Mouse (Mus musculus): Measurements from ENCODE around the gene Tenm2. TPM values are rescaled to one million over a fixed set of nuclear protein-coding genes. Genes with fewer than 3 reads are reported as not detected.

Gene Tenm2
- polyA plus RNA-seq, 1 experiment from 2014 or later = 1.2 TPM

DNA sequence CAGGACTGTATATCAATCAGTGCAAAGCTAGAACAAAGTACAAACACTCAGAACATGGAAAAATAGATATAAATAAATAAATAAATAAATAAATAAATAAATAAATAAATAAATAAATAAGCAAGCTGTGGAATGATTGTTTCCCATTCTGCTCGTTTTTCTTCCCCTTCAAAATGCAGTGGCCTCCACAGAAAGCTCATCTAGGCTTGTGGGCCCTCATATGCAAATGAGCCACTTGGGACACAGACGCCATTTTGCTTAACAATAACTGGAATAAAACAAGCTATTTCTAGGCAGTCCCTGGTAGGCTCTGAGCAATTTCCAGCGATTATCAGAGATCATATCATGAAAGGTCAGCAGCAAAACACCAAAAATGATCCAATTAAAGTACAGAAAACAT, 672.9 kb downstream of the Tenm2 start:
- Histone ChIP-seq H3K36me3 (no peaks in the 10 kb centered on the region), H3K4me3 (no peak overlapping the region), H3K27ac (replicated peaks) (no peak overlapping the region), H3K27me3 (replicated peaks) (no peaks in the 10 kb centered on the region), H3K4me1 (no peaks in the 10 kb centered on the region), H3K9me3 (no peaks in the 10 kb centered on the region), H3K9ac (no peak overlapping the region), H3K4me2 (no peak overlapping the region)
- WGBS = 69% methylated on average over 3 of the region's 3 CpGs
- no peak for ATAC-seq (ENCODE audit: extremely low read depth, insufficient number of reproducible peaks, low FRiP score, low TSS enrichment)

DNA sequence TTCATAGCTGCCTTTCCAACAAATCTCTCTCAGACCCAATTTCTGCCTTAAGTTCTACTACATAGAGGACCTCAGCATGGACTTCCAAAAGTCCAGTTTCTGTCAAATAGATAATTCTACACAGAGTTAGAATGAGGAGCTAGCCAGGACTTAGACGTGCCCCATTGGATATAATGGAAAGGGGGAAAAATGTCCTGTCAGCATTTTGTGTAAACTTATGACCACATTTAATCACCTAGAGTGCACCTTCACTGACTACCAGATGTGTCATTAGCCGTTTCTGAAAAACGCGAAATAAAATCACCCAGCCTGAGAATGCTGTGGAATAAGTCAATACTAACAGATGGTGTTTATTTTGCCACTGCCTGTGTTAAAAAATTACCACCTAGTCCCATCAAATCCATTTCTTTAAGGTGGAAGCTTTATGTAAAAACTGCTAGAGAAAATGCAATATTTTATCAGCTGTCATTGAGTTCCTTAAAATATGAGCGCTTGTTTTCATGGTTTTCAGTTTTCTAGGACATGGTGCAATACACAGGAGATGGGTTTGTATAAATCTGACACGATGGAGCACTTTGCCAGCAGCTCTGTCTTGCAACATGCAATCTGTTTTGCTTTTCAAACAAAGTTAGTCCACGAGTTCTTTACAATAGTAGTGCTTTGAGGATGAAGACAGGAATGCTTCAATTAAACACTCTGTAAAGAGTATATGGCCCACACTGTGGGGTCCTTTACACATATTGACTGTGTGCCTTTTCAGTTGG, 674.8 kb downstream of the Tenm2 start:
- 82% methylated on average over 7 of the region's 7 CpGs for WGBS
- no peaks in the 10 kb centered on the region for H3K27me3 ChIP-seq (replicated peaks)
- ATAC-seq (ENCODE audit: extremely low read depth, insufficient number of reproducible peaks, low FRiP score, low TSS enrichment) = no peak
- H3K9ac ChIP-seq = no peak overlapping the region
- H3K27ac ChIP-seq (replicated peaks) = no peak overlapping the region
- no peaks in the 10 kb centered on the region for H3K9me3 ChIP-seq
- H3K4me3 ChIP-seq = no peak overlapping the region
- H3K4me2 ChIP-seq = no peak overlapping the region
- H3K4me1 ChIP-seq = no peaks in the 10 kb centered on the region
- no peaks in the 10 kb centered on the region for H3K36me3 ChIP-seq

DNA sequence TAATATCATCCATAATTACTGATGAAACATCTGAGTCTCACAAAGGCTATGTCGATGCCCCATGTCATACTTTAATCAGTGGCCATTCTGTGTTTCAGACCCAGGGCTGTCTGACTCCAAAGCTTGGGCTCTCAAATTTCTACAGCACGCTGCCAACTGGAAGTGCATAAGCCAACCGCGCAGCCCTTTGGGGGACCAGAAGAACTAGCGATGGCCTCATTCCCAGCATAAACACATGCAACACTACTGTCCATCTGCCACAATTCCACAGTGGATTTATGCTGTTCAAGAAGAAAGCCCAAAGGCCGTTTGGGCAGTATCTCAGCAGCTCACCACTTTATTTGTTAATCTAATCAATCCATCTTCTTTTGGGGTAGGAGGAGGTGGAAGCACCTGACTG, 678.4 kb downstream of the Tenm2 start:
- no peak overlapping the region for H3K4me3 ChIP-seq
- H3K27me3 ChIP-seq (replicated peaks) = no peaks in the 10 kb centered on the region
- H3K27ac ChIP-seq (replicated peaks) = no peak overlapping the region
- H3K9ac ChIP-seq = no peak overlapping the region
- no peak for ATAC-seq (ENCODE audit: extremely low read depth, insufficient number of reproducible peaks, low FRiP score, low TSS enrichment)
- 84% methylated on average over 6 of the region's 6 CpGs for WGBS
- no peak overlapping the region for H3K4me2 ChIP-seq
- no peaks in the 10 kb centered on the region for H3K36me3 ChIP-seq
- H3K9me3 ChIP-seq = no peaks in the 10 kb centered on the region
- H3K4me1 ChIP-seq = no peaks in the 10 kb centered on the region

DNA sequence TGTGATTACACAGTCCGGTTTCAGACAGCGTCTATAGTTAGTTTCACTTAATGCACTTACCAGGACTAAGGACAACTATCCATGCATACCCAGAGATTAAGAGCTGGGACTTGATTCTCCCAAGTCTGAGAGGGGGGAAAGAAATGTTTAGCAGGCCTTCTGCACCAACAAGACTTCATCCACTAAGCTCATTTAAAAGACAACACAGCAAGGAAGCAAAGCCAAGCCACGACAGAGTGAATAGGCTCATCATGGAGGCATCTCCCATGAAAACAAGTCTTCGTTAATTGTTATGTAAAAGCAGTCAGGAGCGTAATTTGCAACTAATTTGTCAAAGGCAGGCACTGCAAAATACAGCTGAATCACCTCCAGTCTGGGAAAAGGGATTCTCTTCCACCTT, 682.5 kb downstream of the Tenm2 start:
- 73% methylated on average over 5 of the region's 5 CpGs for WGBS
- no peak overlapping the region for H3K27ac ChIP-seq (replicated peaks)
- H3K9me3 ChIP-seq = no peaks in the 10 kb centered on the region
- H3K4me1 ChIP-seq = peaks cover 11% of the 10 kb centered on the region; the same call in 1 of the 2 replicates
- no peak overlapping the region for H3K4me2 ChIP-seq
- no peak overlapping the region for H3K4me3 ChIP-seq
- no peaks in the 10 kb centered on the region for H3K27me3 ChIP-seq (replicated peaks)
- H3K9ac ChIP-seq = no peak overlapping the region
- no peaks in the 10 kb centered on the region for H3K36me3 ChIP-seq
- ATAC-seq (ENCODE audit: extremely low read depth, insufficient number of reproducible peaks, low FRiP score, low TSS enrichment) = no peak

DNA sequence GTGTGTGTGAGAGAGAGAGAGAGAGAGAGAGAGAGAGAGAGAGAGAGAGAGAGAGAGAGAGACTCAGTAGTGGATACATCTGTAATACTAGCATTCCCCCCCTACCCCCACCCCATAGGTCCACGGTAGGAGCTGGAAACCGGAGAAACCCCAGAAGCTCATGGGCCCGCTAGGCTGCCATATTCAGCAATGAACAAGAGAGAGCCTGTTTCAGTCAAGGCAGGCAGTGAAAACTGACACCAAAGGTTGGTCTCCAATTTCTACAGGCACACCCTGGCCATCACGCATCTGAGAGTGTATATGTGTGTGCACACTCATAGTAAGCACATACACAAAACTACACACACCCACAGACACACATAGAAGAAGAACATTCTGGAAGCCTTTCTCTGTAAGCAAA, 685.1 kb downstream of the Tenm2 start:
- Histone ChIP-seq H3K36me3 (no peaks in the 10 kb centered on the region), H3K27ac (replicated peaks) (no peak overlapping the region), H3K27me3 (replicated peaks) (no peaks in the 10 kb centered on the region), H3K9ac (no peak overlapping the region), H3K4me2 (no peak overlapping the region), H3K4me1 (peaks cover 11% of the 10 kb centered on the region; the same call in 1 of the 2 replicates), H3K4me3 (no peak overlapping the region), H3K9me3 (no peaks in the 10 kb centered on the region)
- ATAC-seq (ENCODE audit: extremely low read depth, insufficient number of reproducible peaks, low FRiP score, low TSS enrichment) = no peak
- 64% methylated on average over 4 of the region's 4 CpGs for WGBS

DNA sequence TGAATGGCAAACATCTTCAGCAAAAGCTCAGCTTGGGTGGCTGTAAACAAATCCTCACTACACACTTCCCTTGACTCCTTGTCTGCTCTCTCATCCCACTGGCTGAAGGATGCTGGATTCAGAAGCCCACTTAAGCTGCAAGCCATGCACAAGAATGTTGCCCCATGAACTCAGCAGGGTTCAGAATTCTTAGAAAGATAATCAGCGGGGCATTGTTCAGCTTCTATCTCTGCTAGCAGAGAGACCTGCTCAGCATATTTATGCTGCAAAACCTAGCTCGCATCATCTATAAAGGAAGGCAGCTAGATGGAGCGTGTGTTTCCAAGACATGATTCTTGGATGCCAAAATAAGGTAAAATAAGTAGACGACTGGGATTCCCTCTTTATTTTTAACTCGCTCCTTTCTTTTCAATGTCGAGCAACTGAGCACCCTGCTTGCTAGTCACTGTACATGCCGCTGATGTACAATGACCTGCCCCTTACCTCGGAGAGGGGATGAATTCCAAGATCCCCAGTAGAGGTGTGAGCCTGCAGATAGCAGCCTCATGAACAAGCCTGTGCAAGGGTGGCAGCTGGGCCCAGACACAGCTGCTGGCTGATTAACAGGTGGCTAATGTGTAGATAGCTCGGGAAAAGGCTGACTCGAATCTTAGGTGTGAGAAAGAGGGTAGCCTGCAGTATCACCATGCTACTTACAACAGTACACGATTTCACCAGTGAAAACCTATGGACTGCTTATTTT, 686.2 kb downstream of the Tenm2 start:
- H3K4me1 ChIP-seq = peaks cover 11% of the 10 kb centered on the region; the same call in 1 of the 2 replicates
- no peak overlapping the region for H3K27ac ChIP-seq (replicated peaks)
- H3K4me3 ChIP-seq = no peak overlapping the region
- no peaks in the 10 kb centered on the region for H3K9me3 ChIP-seq
- 39% methylated on average over 11 of the region's 11 CpGs for WGBS
- H3K9ac ChIP-seq = no peak overlapping the region
- H3K27me3 ChIP-seq (replicated peaks) = no peaks in the 10 kb centered on the region
- ATAC-seq (ENCODE audit: extremely low read depth, insufficient number of reproducible peaks, low FRiP score, low TSS enrichment) = no peak
- H3K36me3 ChIP-seq = no peaks in the 10 kb centered on the region
- 0 out of 2 replicates have a peak overlapping the region, but pooled peaks have one; percentile 0 for H3K4me2 ChIP-seq

DNA sequence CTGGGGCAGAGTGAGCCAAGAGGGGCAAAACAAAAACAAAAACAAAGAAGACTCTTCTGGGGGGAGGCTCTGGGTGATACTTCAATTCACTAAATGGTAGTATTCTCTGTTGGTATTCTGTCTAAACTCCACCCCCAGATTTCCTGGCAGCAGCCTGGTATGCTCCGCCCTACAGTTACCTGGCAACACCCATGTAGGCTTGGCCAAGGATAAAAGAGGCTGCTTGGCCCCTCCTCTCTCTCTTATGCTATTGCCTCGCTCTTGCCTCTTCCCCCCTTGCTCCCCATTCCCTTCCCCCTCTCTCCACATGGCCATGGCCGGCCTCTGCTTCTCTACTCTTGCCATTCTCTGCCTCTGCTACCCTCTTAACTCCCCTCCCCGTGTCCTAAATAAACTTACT, 687.6 kb downstream of the Tenm2 start:
- no peak overlapping the region for H3K9ac ChIP-seq
- no peak for ATAC-seq (ENCODE audit: extremely low read depth, insufficient number of reproducible peaks, low FRiP score, low TSS enrichment)

DNA sequence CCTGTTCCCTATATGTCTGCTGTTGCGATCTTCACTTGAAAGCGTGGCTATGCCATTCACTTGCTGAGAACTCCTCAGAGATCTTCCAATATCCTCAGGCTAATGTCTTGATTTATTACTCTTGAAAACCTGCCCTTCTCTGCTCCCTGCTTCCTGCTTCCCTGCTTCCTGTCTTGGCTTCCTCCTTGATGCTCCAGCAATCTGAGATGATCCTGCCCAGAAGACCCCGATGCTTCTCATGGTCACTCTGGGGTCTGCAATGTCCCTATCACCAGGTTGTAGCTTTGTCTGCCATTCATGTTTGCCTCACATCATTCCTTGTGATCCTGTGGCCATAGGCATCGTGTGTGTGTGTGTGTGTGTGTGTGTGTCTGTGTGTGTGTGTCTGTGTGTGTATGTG, 697.6 kb downstream of the Tenm2 start:
- no peak for ATAC-seq (ENCODE audit: extremely low read depth, insufficient number of reproducible peaks, low FRiP score, low TSS enrichment)
- no peaks in the 10 kb centered on the region for H3K9me3 ChIP-seq
- H3K36me3 ChIP-seq = no peaks in the 10 kb centered on the region
- H3K27ac ChIP-seq (replicated peaks) = no peak overlapping the region
- H3K4me2 ChIP-seq = no peak overlapping the region
- 85% methylated on average over 4 of the region's 4 CpGs for WGBS
- no peaks in the 10 kb centered on the region for H3K27me3 ChIP-seq (replicated peaks)
- H3K4me3 ChIP-seq = no peak overlapping the region
- H3K9ac ChIP-seq = no peak overlapping the region
- H3K4me1 ChIP-seq = 0 out of 2 replicates have a peak, but pooled peaks cover 8% of the 10 kb centered on the region

More for the DNA sequence above, 687.6 kb downstream of the Tenm2 start:
- H3K4me2 ChIP-seq = no peak overlapping the region
- H3K27ac ChIP-seq (replicated peaks) = no peak overlapping the region
- 71% methylated on average over 4 of the region's 4 CpGs for WGBS
- H3K9me3 ChIP-seq = no peaks in the 10 kb centered on the region
- H3K4me3 ChIP-seq = no peak overlapping the region
- H3K27me3 ChIP-seq (replicated peaks) = no peaks in the 10 kb centered on the region
- no peaks in the 10 kb centered on the region for H3K36me3 ChIP-seq
- peaks cover 11% of the 10 kb centered on the region; the same call in 1 of the 2 replicates for H3K4me1 ChIP-seq

DNA sequence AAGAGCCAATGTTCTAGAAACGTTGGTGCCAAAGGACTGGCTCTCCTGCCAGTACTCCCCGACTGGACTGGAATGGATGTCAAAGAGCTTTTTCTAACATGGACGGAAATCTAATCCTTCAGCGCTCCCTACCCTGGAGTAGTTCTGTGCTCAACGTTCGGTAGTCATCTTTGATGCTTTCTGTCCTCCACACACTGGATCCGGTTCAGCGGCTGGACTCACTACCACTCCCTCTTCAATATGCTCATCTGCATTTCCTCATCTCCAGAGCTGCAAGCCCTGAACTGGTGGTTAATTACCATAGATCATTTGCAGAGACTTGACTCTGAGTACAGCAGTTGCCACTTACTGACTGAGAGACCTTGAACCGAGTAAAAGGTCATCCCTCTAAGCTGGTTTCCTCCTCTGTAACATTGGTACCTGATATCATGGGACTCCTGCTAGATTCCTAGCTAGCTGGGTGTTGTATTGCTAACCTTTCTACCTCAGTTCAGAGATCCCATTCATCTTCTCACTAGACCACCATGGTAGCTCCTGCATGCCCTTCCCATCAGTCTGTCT, 698.1 kb downstream of the Tenm2 start:
- WGBS = 78% methylated on average over 9 of the region's 9 CpGs
- ATAC-seq (ENCODE audit: extremely low read depth, insufficient number of reproducible peaks, low FRiP score, low TSS enrichment) = no peak
- 0 out of 2 replicates have a peak, but pooled peaks cover 8% of the 10 kb centered on the region for H3K4me1 ChIP-seq
- H3K27ac ChIP-seq (replicated peaks) = no peak overlapping the region
- no peak overlapping the region for H3K4me3 ChIP-seq
- H3K27me3 ChIP-seq (replicated peaks) = no peaks in the 10 kb centered on the region
- no peak overlapping the region for H3K9ac ChIP-seq
- H3K4me2 ChIP-seq = no peak overlapping the region
- H3K9me3 ChIP-seq = no peaks in the 10 kb centered on the region
- H3K36me3 ChIP-seq = no peaks in the 10 kb centered on the region

DNA sequence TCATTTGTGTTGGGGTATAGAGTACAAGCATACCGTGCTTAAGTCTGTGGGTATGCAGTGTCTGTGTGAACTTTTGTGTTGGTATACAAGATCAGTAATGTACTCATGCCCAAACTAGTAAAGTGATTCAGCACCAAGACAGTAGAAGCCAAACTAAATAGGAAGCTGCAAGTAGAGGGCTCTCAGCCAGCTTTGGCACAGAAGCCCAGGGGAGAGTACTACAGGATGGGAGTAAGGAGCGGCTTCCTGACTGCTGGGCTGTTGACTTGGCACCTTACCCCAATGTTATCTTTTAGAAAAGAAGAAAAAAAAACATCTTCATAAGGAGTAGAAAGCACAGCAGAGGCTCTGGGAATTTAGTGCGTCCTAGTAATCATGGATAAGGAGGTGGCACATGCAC, 700.2 kb downstream of the Tenm2 start:
- Histone ChIP-seq H3K4me1 (peaks cover 13% of the 10 kb centered on the region; the same call in 1 of the 2 replicates), H3K36me3 (no peaks in the 10 kb centered on the region), H3K27me3 (replicated peaks) (no peaks in the 10 kb centered on the region), H3K9ac (no peak overlapping the region), H3K9me3 (no peaks in the 10 kb centered on the region), H3K27ac (replicated peaks) (no peak overlapping the region), H3K4me2 (no peak overlapping the region), H3K4me3 (no peak overlapping the region)
- 66% methylated on average over 3 of the region's 3 CpGs for WGBS
- no peak for ATAC-seq (ENCODE audit: extremely low read depth, insufficient number of reproducible peaks, low FRiP score, low TSS enrichment)

DNA sequence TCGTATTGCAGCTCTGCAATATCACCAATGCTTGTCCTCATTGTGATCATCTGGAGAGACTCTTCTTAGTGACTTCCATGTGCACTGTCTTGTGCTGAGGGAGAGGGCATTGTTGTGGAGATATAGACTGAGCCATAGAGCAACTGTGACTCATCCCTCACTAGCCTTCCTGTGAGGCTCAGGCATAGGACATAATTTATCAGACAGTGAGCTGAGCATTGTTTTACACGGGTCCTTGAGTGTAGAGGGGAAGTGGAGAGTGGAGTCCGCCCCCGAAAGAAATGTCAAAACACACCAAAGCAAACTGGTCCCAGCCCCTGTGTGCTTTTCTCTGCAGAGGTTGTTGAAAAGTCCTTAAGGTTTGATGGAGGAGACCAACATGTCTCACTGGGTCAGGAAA, 704.1 kb downstream of the Tenm2 start:
- no peak overlapping the region for H3K27ac ChIP-seq (replicated peaks)
- H3K9ac ChIP-seq = no peak overlapping the region
- no peaks in the 10 kb centered on the region for H3K27me3 ChIP-seq (replicated peaks)
- peaks cover 25% of the 10 kb centered on the region for H3K4me1 ChIP-seq
- no peak overlapping the region for H3K4me2 ChIP-seq
- H3K36me3 ChIP-seq = no peaks in the 10 kb centered on the region
- H3K4me3 ChIP-seq = no peak overlapping the region
- ATAC-seq (ENCODE audit: extremely low read depth, insufficient number of reproducible peaks, low FRiP score, low TSS enrichment) = no peak
- WGBS = 59% methylated on average over 4 of the region's 4 CpGs
- H3K9me3 ChIP-seq = no peaks in the 10 kb centered on the region
